Mouse (Mus musculus) macrophage (primary cell): ENCODE results near the gene Rexo1. TPM values are rescaled to one million over a fixed set of nuclear protein-coding genes. Genes with fewer than 3 reads are reported as not detected.

Experiments
- H3K27ac ChIP-seq: fragments of 350-480 bp; formaldehyde crosslinking; 2 replicates; pipeline ENCODE4 v1.9.0; 2021
- H3K36me3 ChIP-seq: fragments of 350-480 bp; formaldehyde crosslinking; 2 replicates; pipeline ENCODE4 v1.9.0; 2021; ENCODE audit errors: inconsistent target
- H3K4me3 ChIP-seq: fragments of 350-480 bp; formaldehyde crosslinking; 2 replicates; pipeline ENCODE4 v1.9.0; 2021; ENCODE audit errors: inconsistent target
- H3K79me2 ChIP-seq: fragments of 350-480 bp; formaldehyde crosslinking; 2 replicates; pipeline ENCODE4 v1.9.0; 2021; ENCODE audit errors: inconsistent target
- WGBS: methylation state at CpG from one replicate; pipeline ENCODE4 v1.1.7; 2026; ENCODE audit warnings: inconsistent platforms; ENCODE audit not compliant: missing documents; 5-methylcytosine and 5-hydroxymethylcytosine counted together
- polyA plus RNA-seq: library from polyadenylated mRNA; stranded (reverse); fragments of 250-400 nt; gene quantifications from 3 replicates; pipeline ENCODE4 v1.2.4, GENCODE M21; 2018; ENCODE audit warnings: inconsistent platforms

Gene Rexo1
- polyA plus RNA-seq, 1 experiment from 2014 or later = 18.5 TPM

GRCm38 (mm10) chr10:80589879-80590854 is 28.8 kb upstream of the Rexo1 start, which contains the start of gene Abhd17a:
Gene Abhd17a, minus strand, starts transcription at chr10:80590341.
- WGBS = 2% methylated on average over 67 of the region's 73 CpGs
- H3K27ac ChIP-seq = peak within 1 kb of the TSS; percentile 38
- peaks cover 9% of the 10 kb centered on the region; the same call in 1 of the 2 replicates for H3K36me3 ChIP-seq
- H3K4me3 ChIP-seq = peak within 1 kb of the TSS; percentile 85
- peaks cover 44% of the 10 kb centered on the region for H3K79me2 ChIP-seq

GRCm38 (mm10) chr10:80589127-80589878 is 27.9 kb upstream of the Rexo1 start:
- Histone ChIP-seq H3K79me2 (peaks cover 52% of the 10 kb centered on the region), H3K36me3 (peaks cover 18% of the 10 kb centered on the region; the same call in 1 of the 2 replicates), H3K27ac (peak overlapping the region; percentile 38), H3K4me3 (peak overlapping the region; percentile 85)
- WGBS = 5% methylated on average over 11 of the region's 12 CpGs

- Histone ChIP-seq H3K27ac (0 out of 2 replicates have a peak overlapping the region, but pooled peaks have one; percentile 4), H3K36me3 (peaks cover 24% of the 10 kb centered on the region; the same call in 1 of the 2 replicates), H3K4me3 (no peak overlapping the region), H3K79me2 (peaks cover 52% of the 10 kb centered on the region)
- WGBS = 42% methylated on average over 3 of the region's 4 CpGs
These were observed 25.9 kb upstream of the Rexo1 start for GRCm38 (mm10) chr10:80587305-80587657.

GRCm38 (mm10) chr10:80586407-80587304 is 25.3 kb upstream of the Rexo1 start:
- 91% methylated on average over 10 of the region's 51 CpGs for WGBS
- Histone ChIP-seq H3K36me3 (peaks cover 24% of the 10 kb centered on the region; the same call in 1 of the 2 replicates), H3K27ac (0 out of 2 replicates have a peak overlapping the region, but pooled peaks have one; percentile 4), H3K79me2 (peaks cover 52% of the 10 kb centered on the region), H3K4me3 (no peak overlapping the region)

GRCm38 (mm10) chr10:80585581-80585980 is 24.2 kb upstream of the Rexo1 start:
- peaks cover 52% of the 10 kb centered on the region for H3K79me2 ChIP-seq
- H3K4me3 ChIP-seq = no peak overlapping the region
- 98% methylated on average over 8 of the region's 8 CpGs for WGBS
- peaks cover 24% of the 10 kb centered on the region; the same call in 1 of the 2 replicates for H3K36me3 ChIP-seq
- no peak overlapping the region for H3K27ac ChIP-seq

GRCm38 (mm10) chr10:80584642-80585552 is 23.5 kb upstream of the Rexo1 start:
- peaks cover 24% of the 10 kb centered on the region; the same call in 1 of the 2 replicates for H3K36me3 ChIP-seq
- WGBS = 83% methylated on average over 12 of the region's 12 CpGs
- no peak overlapping the region for H3K4me3 ChIP-seq
- H3K27ac ChIP-seq = no peak overlapping the region
- peaks cover 52% of the 10 kb centered on the region for H3K79me2 ChIP-seq

- no peak overlapping the region for H3K27ac ChIP-seq
- H3K4me3 ChIP-seq = no peak overlapping the region
- peaks cover 24% of the 10 kb centered on the region; the same call in 1 of the 2 replicates for H3K36me3 ChIP-seq
- WGBS = 84% methylated on average over 12 of the region's 12 CpGs
- H3K79me2 ChIP-seq = peaks cover 44% of the 10 kb centered on the region
These were observed 22.7 kb upstream of the Rexo1 start for GRCm38 (mm10) chr10:80584045-80584488.

- Histone ChIP-seq H3K79me2 (peaks cover 34% of the 10 kb centered on the region), H3K4me3 (no peak overlapping the region), H3K27ac (no peak overlapping the region), H3K36me3 (peaks cover 24% of the 10 kb centered on the region; the same call in 1 of the 2 replicates)
- WGBS = 86% methylated on average over 5 of the region's 5 CpGs
These were observed 21.7 kb upstream of the Rexo1 start for GRCm38 (mm10) chr10:80583047-80583446.

- Histone ChIP-seq H3K4me3 (no peak overlapping the region), H3K79me2 (peaks cover 24% of the 10 kb centered on the region), H3K36me3 (peaks cover 2% of the 10 kb centered on the region; the same call in 1 of the 2 replicates), H3K27ac (no peak overlapping the region)
- WGBS = 12% methylated on average over 8 of the region's 8 CpGs
These were observed 17.6 kb upstream of the Rexo1 start for GRCm38 (mm10) chr10:80578911-80579310.

- Histone ChIP-seq H3K4me3 (peak overlapping the region; percentile 31), H3K36me3 (no peaks in the 10 kb centered on the region; the same call in 1 of the 2 replicates), H3K79me2 (peaks cover 31% of the 10 kb centered on the region), H3K27ac (peak overlapping the region; percentile 84)
- 0% methylated on average over 29 of the region's 29 CpGs for WGBS
These were observed 16.9 kb upstream of the Rexo1 start for GRCm38 (mm10) chr10:80578131-80578750.

- Histone ChIP-seq H3K36me3 (no peaks in the 10 kb centered on the region), H3K4me3 (peak within 1 kb of the TSS; percentile 62), H3K79me2 (peaks cover 38% of the 10 kb centered on the region), H3K27ac (peak within 1 kb of the TSS; percentile 84)
- under 1% methylated on average over 81 of the region's 97 CpGs for WGBS
These were observed 16.1 kb upstream of the Rexo1 start, which contains the start of gene Klf16 for GRCm38 (mm10) chr10:80577195-80578130. Gene Klf16, minus strand, starts transcription at chr10:80577321.
